Mouse (Mus musculus): ENCODE data around the gene Mat2b. TPM values are rescaled to one million over a fixed set of nuclear protein-coding genes. Genes with fewer than 3 reads are reported as not detected.
A peak's percentile ranks its signal among the peaks of the same experiment; 100 is the strongest.

The Mat2b gene
- polyA plus RNA-seq (2012; rRNA removed) = 32.0 and 38.8 TPM in 2 replicates

DNA sequence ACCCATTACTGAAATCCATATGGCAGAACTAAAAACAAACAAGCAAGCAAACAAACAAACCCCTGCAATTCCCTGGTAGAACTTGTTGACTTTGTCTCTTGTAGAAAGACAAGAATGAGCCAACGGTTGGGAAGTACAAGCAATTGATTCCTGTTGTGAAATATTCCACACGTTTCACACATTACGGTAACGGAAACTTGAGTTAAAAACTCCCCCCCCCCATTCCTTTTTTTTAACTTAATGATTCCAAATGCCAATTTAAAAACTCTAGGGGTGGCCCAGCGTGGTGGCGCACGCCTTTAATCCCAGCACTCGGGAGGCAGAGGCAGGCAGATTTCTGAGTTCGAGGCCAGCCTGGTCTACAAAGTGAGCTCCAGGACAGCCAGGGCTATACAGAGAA, at the start of gene Mat2b:
TSS of gene Mat2b (minus strand) at position 101 of the 400 bp plus-strand sequence.
- H3K4me3 ChIP-seq (replicated peaks; ENCODE audit: extremely low read depth, low read depth, low read length) = peak within 1 kb of the TSS; percentile 90
- peaks cover 8% of the 10 kb centered on the region for H3K4me1 ChIP-seq (ENCODE audit: control insufficient read depth, insufficient read depth, low read length)
- 72% methylated on average over 9 of the region's 9 CpGs for WGBS
- TF ChIP-seq CTCF (IDR thresholded peaks at IDR 0.05; ENCODE audit: insufficient read depth, low read length) = no peak
- no peak for DNase-seq

DNA sequence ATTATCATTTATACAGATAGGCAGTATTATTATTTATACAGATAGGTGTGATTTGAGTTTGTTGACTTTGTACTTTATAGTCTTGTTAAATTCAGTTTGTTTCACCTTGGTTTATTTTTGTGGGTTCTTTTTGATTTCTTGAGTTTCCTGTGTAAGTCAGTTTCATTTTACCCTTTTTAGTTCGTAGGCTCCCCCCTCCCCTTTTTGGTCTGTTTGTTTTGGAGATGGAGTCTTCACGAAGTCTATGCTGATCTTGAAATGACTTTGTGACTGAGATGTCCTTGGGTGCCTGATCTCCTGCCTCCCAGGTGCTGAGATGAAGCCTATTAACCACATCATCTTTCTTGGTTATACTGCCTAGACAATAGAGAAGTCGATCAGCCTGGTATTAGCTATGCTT, 49.3 kb upstream of the Mat2b start:
- H3K4me3 ChIP-seq (replicated peaks; ENCODE audit: extremely low read depth, low read depth, low read length) = no peak overlapping the region
- H3K4me1 ChIP-seq (ENCODE audit: control insufficient read depth, insufficient read depth, low read length) = no peaks in the 10 kb centered on the region
- 81% methylated on average over 3 of the region's 3 CpGs for WGBS
- no peak for TF ChIP-seq CTCF (IDR thresholded peaks at IDR 0.05; ENCODE audit: insufficient read depth, low read length)
- no peak for TF ChIP-seq POLR2A (IDR thresholded peaks at IDR 0.05; ENCODE audit: borderline replicate concordance, extremely low read depth, low read depth, low read length)
- DNase-seq = no peak

DNA sequence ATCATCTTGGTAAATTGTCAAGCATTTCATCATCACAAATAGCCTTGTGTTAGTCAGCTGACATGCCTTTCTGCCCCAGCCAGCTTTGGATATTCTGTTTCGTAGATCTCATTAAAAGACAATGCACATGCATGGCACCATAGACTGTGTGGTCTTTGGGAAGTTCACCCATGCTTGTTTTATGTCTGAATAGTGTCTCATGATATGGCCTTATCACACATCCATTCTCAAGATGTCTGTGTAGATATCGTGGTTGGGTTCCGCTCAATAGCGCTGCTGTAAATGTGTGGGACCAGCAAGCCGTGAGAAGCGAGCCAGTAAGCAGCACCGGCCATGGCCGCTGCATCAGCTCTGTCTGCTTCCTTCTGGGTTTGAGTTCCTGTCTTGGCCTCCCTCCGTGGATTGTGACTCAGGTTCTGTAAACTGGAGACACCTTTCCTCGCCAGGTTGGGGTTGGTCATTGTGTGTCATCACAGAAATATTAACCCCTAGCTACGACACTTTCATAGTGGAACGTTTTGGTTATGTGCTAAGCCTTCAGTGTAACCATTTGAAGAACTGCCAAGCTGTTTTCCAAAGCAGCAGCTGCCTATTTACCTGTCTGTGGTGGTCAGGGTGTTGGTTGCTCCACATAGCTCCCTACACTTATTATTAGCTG, 46.7 kb upstream of the Mat2b start:
- TF ChIP-seq CTCF (IDR thresholded peaks at IDR 0.05; ENCODE audit: insufficient read depth, low read length) = no peak
- TF ChIP-seq POLR2A (IDR thresholded peaks at IDR 0.05; ENCODE audit: borderline replicate concordance, extremely low read depth, low read depth, low read length) = no peak
- DNase-seq = no peak
- Histone ChIP-seq H3K4me1 (ENCODE audit: control insufficient read depth, insufficient read depth, low read length) (no peaks in the 10 kb centered on the region), H3K4me3 (replicated peaks; ENCODE audit: extremely low read depth, low read depth, low read length) (no peak overlapping the region)
- WGBS = 88% methylated on average over 12 of the region's 12 CpGs

DNA sequence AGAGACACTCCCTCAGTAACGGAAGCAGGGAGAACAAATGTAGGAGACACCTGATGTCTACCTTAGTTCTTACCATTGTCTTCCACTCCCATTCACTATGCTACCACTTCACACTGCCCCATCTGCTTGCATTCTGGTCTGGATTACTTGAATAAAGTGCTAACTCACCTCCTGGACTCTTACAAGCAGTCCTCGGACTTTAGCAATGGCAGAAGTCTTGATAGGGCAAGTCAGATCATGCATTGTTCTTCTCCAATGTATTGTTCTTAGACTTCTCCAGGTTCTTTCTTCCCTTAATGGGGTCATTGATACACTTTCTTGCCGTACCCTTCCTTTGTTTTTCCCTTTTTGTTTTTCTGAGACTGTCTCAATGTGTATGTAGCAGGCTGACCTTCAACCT, 42.4 kb upstream of the Mat2b start:
- H3K4me1 ChIP-seq (ENCODE audit: control insufficient read depth, insufficient read depth, low read length) = peaks cover 7% of the 10 kb centered on the region
- DNase-seq = no peak
- TF ChIP-seq CTCF (IDR thresholded peaks at IDR 0.05; ENCODE audit: insufficient read depth, low read length) (no peak), POLR2A (IDR thresholded peaks at IDR 0.05; ENCODE audit: borderline replicate concordance, extremely low read depth, low read depth, low read length) (no peak)
- no peak overlapping the region for H3K4me3 ChIP-seq (replicated peaks; ENCODE audit: extremely low read depth, low read depth, low read length)
- WGBS = 85% methylated on average over 3 of the region's 3 CpGs

DNA sequence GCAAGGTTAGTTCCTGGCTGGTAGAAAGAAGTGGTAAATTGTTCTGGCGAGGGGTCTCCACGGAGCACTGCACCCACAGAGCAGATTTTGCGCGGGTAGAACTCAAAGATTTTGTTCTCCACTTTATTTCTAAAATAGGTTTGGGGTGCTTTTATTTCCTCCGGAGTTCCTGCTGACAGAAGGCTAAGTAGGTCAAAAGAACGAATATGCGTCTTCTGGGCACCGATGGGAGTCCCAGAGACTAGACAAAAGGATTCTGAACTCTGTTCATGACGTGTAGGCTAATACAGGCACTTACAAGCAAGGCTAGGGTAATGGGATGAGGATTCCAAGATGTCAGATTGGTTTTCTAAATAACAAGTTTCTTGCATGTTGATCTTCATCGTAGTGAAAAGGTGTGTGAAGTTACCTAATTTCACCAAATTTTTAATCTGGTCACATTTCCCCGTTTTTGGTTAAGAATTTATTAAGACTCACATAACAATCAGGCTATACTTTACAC, 39.3 kb upstream of the Mat2b start:
- Histone ChIP-seq H3K4me3 (replicated peaks; ENCODE audit: extremely low read depth, low read depth, low read length) (peak overlapping the region; percentile 94), H3K4me1 (ENCODE audit: control insufficient read depth, insufficient read depth, low read length) (peaks cover 7% of the 10 kb centered on the region)
- DNase-seq = no peak
- 4% methylated on average over 11 of the region's 11 CpGs for WGBS
- TF ChIP-seq CTCF (IDR thresholded peaks at IDR 0.05; ENCODE audit: insufficient read depth, low read length) = no peak
- no peak for TF ChIP-seq POLR2A (IDR thresholded peaks at IDR 0.05; ENCODE audit: borderline replicate concordance, extremely low read depth, low read depth, low read length)

DNA sequence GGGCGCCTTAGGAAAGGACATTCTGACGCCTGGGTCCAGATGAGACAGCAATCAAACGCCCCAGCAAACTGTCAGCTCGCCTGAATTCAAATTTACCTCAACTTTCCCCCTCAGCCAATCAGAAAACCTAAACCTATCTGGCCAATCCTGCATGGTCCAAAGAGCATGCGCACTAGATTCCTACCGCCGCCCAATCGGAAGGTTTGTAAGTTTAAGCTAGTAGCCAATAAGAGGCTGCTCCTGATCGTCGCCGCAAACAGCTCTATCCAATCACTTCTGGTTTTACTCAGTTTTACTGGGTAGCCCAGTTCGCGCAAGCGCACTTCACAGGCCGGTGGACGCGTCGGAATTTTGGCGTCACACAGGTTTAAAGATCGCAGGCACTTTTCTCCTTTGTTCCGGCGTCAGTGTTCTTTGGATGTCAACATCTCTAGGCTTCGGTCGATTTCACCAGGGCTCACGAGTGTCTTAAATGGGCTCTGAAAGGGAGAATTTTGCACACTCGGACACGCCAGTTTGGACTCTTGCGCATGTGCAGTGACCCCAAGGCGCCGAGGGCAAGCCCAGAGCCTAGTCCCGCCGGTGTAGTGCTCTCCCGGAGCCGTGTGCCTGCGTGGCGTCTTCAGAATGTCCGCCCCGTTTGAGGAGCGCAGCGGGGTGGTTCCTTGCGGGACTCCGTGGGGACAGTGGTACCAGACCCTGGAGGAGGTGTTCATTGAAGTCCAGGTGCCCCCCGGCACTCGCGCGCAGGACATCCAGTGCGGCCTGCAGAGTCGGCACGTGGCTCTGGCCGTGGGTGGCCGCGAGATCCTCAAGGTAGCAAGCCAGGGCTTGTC, 38.6 kb upstream of the Mat2b start, which contains the start of the genes Hmmr and Nudcd2:
TSS of gene Hmmr (minus strand) at position 84 of the 836 bp plus-strand sequence.
TSS of gene Nudcd2 (plus strand) at position 329 of the 836 bp plus-strand sequence.
- TF ChIP-seq POLR2A (IDR thresholded peaks at IDR 0.05; ENCODE audit: borderline replicate concordance, extremely low read depth, low read depth, low read length) (peak; percentile 43; the same call in 1 of the 2 replicates), CTCF (IDR thresholded peaks at IDR 0.05; ENCODE audit: insufficient read depth, low read length) (no peak)
- DNase-seq = peak; percentile 86
- whole genome bisulfite sequencing = under 1% methylated on average over 52 of the region's 52 CpGs
- Histone ChIP-seq H3K4me1 (ENCODE audit: control insufficient read depth, insufficient read depth, low read length) (peaks cover 7% of the 10 kb centered on the region), H3K4me3 (replicated peaks; ENCODE audit: extremely low read depth, low read depth, low read length) (peak within 1 kb of the TSS; percentile 94)

DNA sequence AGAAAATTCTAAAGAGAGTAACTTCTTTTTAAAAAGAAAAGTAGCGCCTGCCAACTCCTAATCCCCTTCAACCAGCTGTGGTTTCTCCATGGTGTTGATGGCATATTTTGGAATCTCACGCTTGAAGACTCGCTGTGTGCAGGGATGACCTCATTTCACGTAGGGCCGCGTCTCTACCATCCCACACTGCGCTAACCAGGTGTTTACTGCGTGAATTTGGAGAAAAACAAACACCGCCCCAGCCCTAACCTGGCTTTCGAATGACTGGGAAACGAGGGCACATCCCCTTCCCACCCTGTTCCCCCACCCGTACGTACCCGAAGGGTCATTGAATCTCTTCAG, 38.0 kb upstream of the Mat2b start:
- Histone ChIP-seq H3K4me3 (replicated peaks; ENCODE audit: extremely low read depth, low read depth, low read length) (no peak overlapping the region), H3K4me1 (ENCODE audit: control insufficient read depth, insufficient read depth, low read length) (peaks cover 7% of the 10 kb centered on the region)
- DNase-seq = no peak
- no peak for TF ChIP-seq CTCF (IDR thresholded peaks at IDR 0.05; ENCODE audit: insufficient read depth, low read length)
- no peak for TF ChIP-seq POLR2A (IDR thresholded peaks at IDR 0.05; ENCODE audit: borderline replicate concordance, extremely low read depth, low read depth, low read length)
- under 1% methylated on average over 14 of the region's 14 CpGs for WGBS

DNA sequence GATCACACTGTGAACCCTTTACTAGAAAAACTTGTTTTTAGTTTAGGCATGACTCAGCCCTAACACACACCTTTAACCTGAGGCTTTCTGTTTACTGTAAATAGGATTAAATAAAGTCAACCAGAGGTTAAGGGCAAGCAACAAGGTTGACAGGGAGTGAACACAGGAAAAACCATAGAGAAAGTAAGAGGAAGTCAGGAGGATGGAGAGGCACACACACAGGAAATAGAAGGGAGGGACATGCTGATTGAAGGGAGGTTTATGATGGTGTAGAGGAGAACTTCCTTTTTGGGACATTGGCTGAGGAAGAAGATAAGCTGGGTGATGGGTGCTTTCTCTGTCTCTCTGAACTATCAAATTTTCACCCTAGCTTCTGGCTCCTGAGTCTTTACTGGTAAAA, 23.3 kb upstream of the Mat2b start:
- TF ChIP-seq POLR2A (IDR thresholded peaks at IDR 0.05; ENCODE audit: borderline replicate concordance, extremely low read depth, low read depth, low read length) (no peak), CTCF (IDR thresholded peaks at IDR 0.05; ENCODE audit: insufficient read depth, low read length) (no peak)
- H3K4me1 ChIP-seq (ENCODE audit: control insufficient read depth, insufficient read depth, low read length) = no peaks in the 10 kb centered on the region
- no peak for DNase-seq
- H3K4me3 ChIP-seq (replicated peaks; ENCODE audit: extremely low read depth, low read depth, low read length) = no peak overlapping the region

DNA sequence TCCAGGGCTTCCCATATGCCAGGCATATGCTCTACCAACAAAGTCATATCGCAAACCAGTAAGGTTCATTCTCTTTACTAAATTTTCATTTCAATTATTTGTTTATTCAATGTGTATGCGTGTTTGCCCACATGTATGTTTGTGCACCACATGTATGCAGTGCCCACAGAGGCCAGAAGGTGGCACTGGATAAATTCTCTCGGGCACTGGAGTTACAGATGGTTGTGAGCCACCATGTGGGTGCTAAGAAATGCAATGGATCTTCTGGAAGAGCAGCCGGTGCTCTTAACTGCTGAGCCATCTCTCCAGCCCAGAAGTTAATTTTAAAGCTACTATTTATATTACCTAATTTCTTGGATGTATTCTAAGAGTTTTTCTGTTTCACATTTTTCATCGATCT, 20.5 kb upstream of the Mat2b start:
- TF ChIP-seq POLR2A (IDR thresholded peaks at IDR 0.05; ENCODE audit: borderline replicate concordance, extremely low read depth, low read depth, low read length) (no peak), CTCF (IDR thresholded peaks at IDR 0.05; ENCODE audit: insufficient read depth, low read length) (no peak)
- Histone ChIP-seq H3K4me3 (replicated peaks; ENCODE audit: extremely low read depth, low read depth, low read length) (no peak overlapping the region), H3K4me1 (ENCODE audit: control insufficient read depth, insufficient read depth, low read length) (no peaks in the 10 kb centered on the region)
- DNase-seq = no peak
- WGBS = 92% methylated on average over 5 of the region's 5 CpGs
